Mouse (Mus musculus) embryonic stem cell, embryonic (primary cell): ENCODE data around the gene Cbarp.

Experiments
- CTCF ChIA-PET, 4 experiments: fragments of 300-600 bp in 2 of 4; fragments of 350-600 bp in 2 of 4; sonication (Branson Sonifier 250); formaldehyde crosslinking; loops; one replicate each; lab custom pipeline; 2022; ENCODE audit warnings: inconsistent platforms in 2 of 4; lab: Charles Lee
- POLR2A ChIA-PET, 4 experiments: fragments of 300-600 bp in 2 of 4; fragments of 350-600 bp in 2 of 4; sonication (Branson Sonifier 250); formaldehyde crosslinking; loops; one replicate each; lab custom pipeline; 2022; ENCODE audit warnings: antibody characterized with exemption in 4 of 4, inconsistent platforms in 1 of 4; lab: Charles Lee

The Cbarp gene

GRCm38 (mm10) chr10:80120146-80120545, 20.5 kb downstream of the Cbarp start:
- POLR2A ChIA-PET, result interaction anchor here in 3 of 4 experiments (0.5 to 1.6 kb wide), 10 partner anchors 10 to 149 kb away, joined by 3 to 9 read pairs (median 4); partner anchors contain the start of genes Grin3b (in 1 of the 3) and Tmem259 (in 1 of the 3)
- CTCF ChIA-PET, result interaction anchor here in 1 of 4 experiments (0.9 to 1.2 kb wide), 2 partner anchors 135 to 160 kb away, joined by 3 to 4 read pairs; partner anchors contain the start of gene Wdr18

DNA sequence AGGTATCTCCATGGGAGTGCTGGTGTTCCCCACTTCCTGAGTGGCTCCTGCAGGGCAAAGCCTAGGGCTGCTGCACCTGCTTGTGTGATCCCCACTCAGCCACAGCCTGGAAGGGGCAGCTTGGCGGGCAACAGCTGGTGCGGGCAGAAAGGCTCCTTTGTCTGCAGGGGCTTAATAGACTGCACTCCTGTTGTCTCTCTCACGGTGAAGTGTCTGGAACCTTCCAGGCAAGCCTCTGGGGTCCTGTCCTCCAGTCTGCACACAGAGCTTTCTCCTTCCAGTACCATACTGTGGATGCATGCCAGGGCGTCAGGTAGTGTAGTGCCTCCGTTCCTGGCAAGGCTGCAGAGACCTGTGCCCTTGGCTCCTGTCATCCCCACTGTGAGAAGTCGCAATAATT, 22.1 kb downstream of the Cbarp start:
- POLR2A ChIA-PET, result interaction anchor here (0.6 to 3.4 kb wide), 21 partner anchors 10 to 378 kb away, joined by 3 to 38 read pairs (median 4); partner anchors contain the start of genes Cirbp (in 2 of the 4), Rps15 (in 2 of the 4), Sbno2 (in 2 of the 4) and 1600002K03Rik (in 1 of the 4)

DNA sequence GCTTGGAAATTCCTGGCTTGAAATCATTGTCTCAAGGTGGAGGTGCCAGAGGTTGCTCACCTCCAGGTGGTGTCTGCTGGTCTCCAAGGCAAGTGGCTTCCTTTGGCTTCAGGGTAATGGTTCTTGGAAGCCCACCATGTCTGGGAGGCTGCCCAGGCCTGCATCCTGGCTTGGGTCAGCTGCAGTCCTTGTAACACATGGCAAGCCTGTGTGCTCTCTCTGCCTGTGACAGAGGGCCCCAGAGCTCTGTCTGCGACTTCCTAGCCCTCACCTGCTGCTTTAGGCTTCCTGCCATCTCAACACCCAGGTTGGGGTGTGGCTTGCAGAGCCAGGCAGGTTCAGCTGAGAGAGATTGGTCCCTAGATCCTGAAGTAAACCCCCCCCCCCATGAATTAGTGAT, 22.9 kb downstream of the Cbarp start:
- CTCF ChIA-PET, result interaction anchor here in 3 of 4 experiments (0.6 to 1.5 kb wide), 8 partner anchors 47 to 442 kb away, joined by 3 to 14 read pairs (median 4); no protein-coding TSS in a partner anchor
- POLR2A ChIA-PET, result interaction anchor here in 3 of 4 experiments (0.6 to 3.4 kb wide), 29 partner anchors 9 to 210 kb away, joined by 3 to 38 read pairs (median 4); partner anchors contain the start of genes Cirbp (in 2 of the 3), Rps15 (in 2 of the 3), Sbno2 (in 2 of the 3) and 1600002K03Rik (in 1 of the 3)

More for the DNA sequence above, 22.1 kb downstream of the Cbarp start:
- CTCF ChIA-PET, result interaction anchor here in 2 of 4 experiments (0.6 to 1.5 kb wide), 5 partner anchors 46 to 442 kb away, joined by 3 to 5 read pairs (median 4); no protein-coding TSS in a partner anchor

DNA sequence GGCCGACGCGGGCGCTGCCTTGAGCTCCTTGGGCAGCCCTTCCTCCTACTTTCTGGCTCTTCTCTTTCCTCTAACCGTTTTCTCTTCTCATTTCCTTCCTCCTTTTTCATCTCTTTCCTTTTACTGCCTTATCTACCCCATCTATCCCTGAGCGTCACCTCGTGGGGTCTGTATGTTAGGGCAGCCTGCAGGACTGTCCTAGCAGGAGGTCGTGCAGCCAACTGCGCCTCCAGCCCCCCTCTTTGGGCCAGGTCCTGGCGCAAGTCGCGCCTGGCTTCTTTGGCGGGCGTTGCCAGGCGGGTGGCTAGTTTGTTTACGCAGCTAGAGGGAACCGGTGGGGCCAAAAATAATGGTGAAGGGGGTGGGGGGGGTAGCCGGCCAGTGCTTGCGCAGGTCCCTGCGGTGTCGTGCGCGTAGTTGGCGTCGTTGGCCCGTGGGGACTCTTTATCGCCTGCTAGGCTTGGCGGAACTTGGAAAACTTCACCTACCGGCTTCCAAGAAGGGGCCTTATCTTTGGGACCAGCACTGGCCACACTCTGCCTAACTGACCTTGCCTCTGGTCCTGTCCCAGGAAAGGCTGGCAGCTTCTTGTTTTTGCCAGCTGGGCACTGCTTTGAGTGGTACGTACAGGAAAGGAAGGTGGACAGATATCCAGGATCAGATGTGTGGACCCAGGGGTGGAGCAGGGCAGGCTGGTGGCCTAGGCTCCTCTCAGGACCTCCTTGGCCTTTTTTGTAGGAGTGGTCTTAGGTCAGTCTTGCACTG, 23.5 kb downstream of the Cbarp start:
- POLR2A ChIA-PET, result interaction anchor here in 3 of 4 experiments (0.6 to 3.4 kb wide), 43 partner anchors 8 to 641 kb away, joined by 3 to 38 read pairs (median 4); partner anchors contain the start of genes Cbarp (in 3 of the 3), Sbno2 (in 2 of the 3), Tmem259 (in 2 of the 3) and 1600002K03Rik (in 1 of the 3)
- CTCF ChIA-PET, result interaction anchor here in 3 of 4 experiments (0.6 to 1.5 kb wide), 8 partner anchors 15 to 305 kb away, joined by 3 to 14 read pairs (median 4); no protein-coding TSS in a partner anchor

- POLR2A ChIA-PET, result interaction anchor here in 3 of 4 experiments (0.6 to 3.4 kb wide), 34 partner anchors 7 to 641 kb away, joined by 3 to 38 read pairs (median 4); partner anchors contain the start of genes Cbarp (in 2 of the 3), Tmem259 (in 2 of the 3), Cirbp (in 1 of the 3) and Med16 (in 1 of the 3)
- CTCF ChIA-PET, result interaction anchor here in 3 of 4 experiments (0.6 to 1.0 kb wide), 4 partner anchors 16 to 77 kb away, joined by 3 to 7 read pairs (median 4); no protein-coding TSS in a partner anchor
Observed at GRCm38 (mm10) chr10:80116563-80116926, 24.1 kb downstream of the Cbarp start.

- POLR2A ChIA-PET, result interaction anchor here (0.6 to 3.4 kb wide), 74 partner anchors 9 to 1180 kb away, joined by 3 to 38 read pairs (median 4); partner anchors contain the start of genes Tmem259 (in 3 of the 4), Polr2e (in 2 of the 4), Wdr18 (in 2 of the 4) and 1600002K03Rik (in 1 of the 4)
- CTCF ChIA-PET, result interaction anchor here (0.5 to 1.6 kb wide), 22 partner anchors 10 to 393 kb away, joined by 3 to 13 read pairs (median 4); partner anchors contain the start of genes Cbarp (in 1 of the 4), Grin3b (in 1 of the 4), Rps15 (in 1 of the 4) and Sbno2 (in 1 of the 4)
Observed at GRCm38 (mm10) chr10:80115944-80116335, 24.7 kb downstream of the Cbarp start.

GRCm38 (mm10) chr10:80115290-80115943, 25.2 kb downstream of the Cbarp start, which contains the start of gene Stk11:
Stk11 (plus strand) TSS chr10:80115803.
- CTCF ChIA-PET, result interaction anchor here (0.5 to 1.6 kb wide), 26 partner anchors 10 to 394 kb away, joined by 3 to 13 read pairs (median 3); partner anchors contain the start of genes Cbarp (in 1 of the 4), Grin3b (in 1 of the 4), Rps15 (in 1 of the 4) and Sbno2 (in 1 of the 4)
- POLR2A ChIA-PET, result interaction anchor here (0.5 to 3.2 kb wide), 70 partner anchors 9 to 1180 kb away, joined by 3 to 28 read pairs (median 4); partner anchors contain the start of genes Tmem259 (in 3 of the 4), Polr2e (in 2 of the 4), Ptbp1 (in 2 of the 4) and Wdr18 (in 2 of the 4)

- CTCF ChIA-PET, result interaction anchor here in 3 of 4 experiments (0.6 to 1.6 kb wide), 18 partner anchors 9 to 327 kb away, joined by 3 to 13 read pairs (median 4); partner anchors contain the start of genes Cbarp (in 1 of the 3), Grin3b (in 1 of the 3), Sbno2 (in 1 of the 3) and Tmem259 (in 1 of the 3)
Observed at GRCm38 (mm10) chr10:80114341-80115284, 26.0 kb downstream of the Cbarp start.

DNA sequence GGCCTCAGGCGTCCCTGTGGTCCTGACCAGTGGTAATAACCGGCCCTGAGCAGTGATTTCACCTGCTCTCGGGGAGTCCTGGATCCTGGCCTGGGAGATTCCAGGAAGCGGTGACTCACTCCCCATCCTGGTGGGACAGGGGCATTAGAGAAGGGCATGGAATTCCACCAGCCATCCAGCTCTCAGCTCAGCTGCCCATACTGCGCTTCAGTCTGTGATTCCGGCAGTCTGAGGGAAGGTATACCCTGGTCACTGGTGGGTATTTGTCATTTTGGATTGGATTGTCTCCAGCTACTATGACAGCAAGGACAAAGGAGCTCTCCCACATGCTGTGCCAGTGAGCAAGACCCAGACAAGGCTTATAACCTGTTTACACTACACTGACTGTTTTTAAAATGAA, 33.0 kb downstream of the Cbarp start:
- ChIA-PET POLR2A (interaction anchor here in 2 of 4 experiments (0.7 to 1.4 kb wide), 3 partner anchors 28 to 123 kb away, joined by 3 to 4 read pairs (median 3); no protein-coding TSS in a partner anchor), CTCF (interaction anchor here in 1 of 4 experiments (1.3 kb wide), 1 partner anchor 123 kb away, joined by 5 read pairs; the partner anchor contains the start of gene Tmem259)

More at GRCm38 (mm10) chr10:80114341-80115284, 26.0 kb downstream of the Cbarp start:
- POLR2A ChIA-PET, result interaction anchor here (0.5 to 3.2 kb wide), 58 partner anchors 9 to 1181 kb away, joined by 3 to 28 read pairs (median 5); partner anchors contain the start of genes Tmem259 (in 3 of the 4), Polr2e (in 2 of the 4), Ptbp1 (in 2 of the 4) and Cbarp (in 1 of the 4)

DNA sequence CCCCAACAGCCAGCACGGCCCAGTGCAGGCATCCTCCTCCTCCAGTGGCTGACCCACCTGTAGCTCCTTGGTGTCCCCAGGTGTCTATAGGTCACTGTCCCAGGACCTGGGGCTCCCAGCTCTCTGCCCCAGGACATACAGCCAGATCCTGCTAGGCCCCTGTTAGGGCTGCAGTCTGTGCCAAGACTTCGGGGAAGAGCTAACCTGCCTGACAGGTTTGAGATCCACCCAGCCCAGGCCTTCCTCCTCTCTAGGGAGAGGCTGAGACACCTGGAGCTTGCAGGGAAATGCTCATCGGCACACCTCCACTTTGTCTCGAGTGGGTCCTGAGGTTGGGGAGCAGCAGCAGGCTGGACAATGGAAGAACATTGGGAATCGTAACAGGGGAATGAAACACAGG, 34.7 kb downstream of the Cbarp start:
- ChIA-PET POLR2A (interaction anchor here in 3 of 4 experiments (0.6 to 4.0 kb wide), 41 partner anchors 7 to 401 kb away, joined by 3 to 20 read pairs (median 4); partner anchors contain the start of genes Tmem259 (in 2 of the 3), Bsg (in 1 of the 3), Cbarp (in 1 of the 3) and Gpx4 (in 1 of the 3)), CTCF (interaction anchor here in 1 of 4 experiments (0.7 to 2.3 kb wide), 7 partner anchors 10 to 268 kb away, joined by 3 to 11 read pairs (median 3); partner anchors contain the start of genes Stk11, Tmem259 and Wdr18)

GRCm38 (mm10) chr10:80105460-80105859, 35.2 kb downstream of the Cbarp start, which contains the start of gene Sbno2:
Sbno2 (minus strand) TSS chr10:80105571.
- ChIA-PET CTCF (interaction anchor here in 1 of 4 experiments (1.0 to 2.3 kb wide), 4 partner anchors 10 to 268 kb away, joined by 3 to 11 read pairs (median 3); partner anchors contain the start of genes Stk11 and Tmem259), POLR2A (interaction anchor here in 3 of 4 experiments (0.6 to 4.0 kb wide), 37 partner anchors 8 to 318 kb away, joined by 3 to 20 read pairs (median 4); partner anchors contain the start of genes Tmem259 (in 2 of the 3), Cbarp (in 1 of the 3), Med16 (in 1 of the 3) and Rps15 (in 1 of the 3))

DNA sequence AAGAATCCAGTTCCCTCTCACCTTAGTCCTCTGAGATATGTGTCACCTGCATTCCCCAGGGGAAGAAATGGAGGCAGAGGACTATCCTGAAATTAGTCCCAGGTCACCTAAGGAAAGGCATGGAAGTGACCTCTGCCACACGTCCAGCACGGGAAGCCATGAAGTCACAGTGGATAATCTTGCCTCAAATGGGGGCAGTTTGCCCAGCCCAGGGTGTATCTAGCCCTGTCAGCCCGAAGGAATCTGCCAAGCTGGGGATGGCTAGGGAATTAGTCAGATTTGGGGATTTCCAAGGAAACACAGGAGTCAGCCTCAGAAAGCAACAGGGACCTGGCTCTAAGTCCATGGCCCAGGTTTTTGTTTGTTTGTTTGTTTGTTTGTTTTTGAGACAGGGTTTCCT, 36.5 kb downstream of the Cbarp start:
- CTCF ChIA-PET, result interaction anchor here in 1 of 4 experiments (0.6 kb wide), 1 partner anchor 471 kb away, joined by 4 read pairs; no protein-coding TSS in a partner anchor
- POLR2A ChIA-PET, result interaction anchor here in 2 of 4 experiments (0.5 to 4.0 kb wide), 5 partner anchors 11 to 144 kb away, joined by 3 to 20 read pairs (median 3); partner anchors contain the start of genes Stk11 (in 1 of the 2) and Wdr18 (in 1 of the 2)

- CTCF ChIA-PET, result interaction anchor here in 1 of 4 experiments (0.7 kb wide), 1 partner anchor 12 kb away, joined by 4 read pairs; the partner anchor contains the start of gene Stk11
- POLR2A ChIA-PET, result interaction anchor here in 3 of 4 experiments (0.6 to 2.4 kb wide), 19 partner anchors 7 to 194 kb away, joined by 3 to 10 read pairs (median 3); partner anchors contain the start of genes Wdr18 (in 2 of the 3), Med16 (in 1 of the 3) and Tmem259 (in 1 of the 3)
Observed at GRCm38 (mm10) chr10:80103032-80103431, 37.6 kb downstream of the Cbarp start.

GRCm38 (mm10) chr10:80102216-80102915, 38.3 kb downstream of the Cbarp start:
- CTCF ChIA-PET, result no interaction called here

More at GRCm38 (mm10) chr10:80102216-80102915, 38.3 kb downstream of the Cbarp start:
- POLR2A ChIA-PET, result interaction anchor here in 3 of 4 experiments (0.6 to 1.7 kb wide), 17 partner anchors 8 to 193 kb away, joined by 3 to 7 read pairs (median 3); partner anchors contain the start of genes Med16 (in 1 of the 3), Rps15 (in 1 of the 3), Tmem259 (in 1 of the 3) and Wdr18 (in 1 of the 3)
